Mouse (Mus musculus): ENCODE data around the gene Olfr466. TPM values are rescaled to one million over a fixed set of nuclear protein-coding genes. Genes with fewer than 3 reads are reported as not detected.

Gene Olfr466
- total and polyA plus RNA-seq, 3 experiments: not detected

GRCm38 (mm10) chr13:65175734-65176471 is 25.9 kb downstream of the Olfr466 start:
- Histone ChIP-seq H3K4me3 (ENCODE audit: control insufficient read depth in 1 of 2, insufficient read depth in 1 of 2, low read depth in 2 of 2, low read length in 2 of 2) (no peak overlapping the region), H3K27me3 (ENCODE audit: control insufficient read depth in 1 of 2, insufficient read depth in 2 of 2, low read length in 2 of 2) (no peaks in the 10 kb centered on the region), H3K36me3 (ENCODE audit: control insufficient read depth in 1 of 2, insufficient read depth in 2 of 2, low read length in 2 of 2) (no peaks in the 10 kb centered on the region), H3K27ac (ENCODE audit: control insufficient read depth, low read depth, low read length) (no peak overlapping the region), H3K9me3 (replicated peaks; ENCODE audit: insufficient read depth, low read length) (no peaks in the 10 kb centered on the region), H3K9ac (ENCODE audit: control insufficient read depth, low read depth, low read length, poor library complexity, severe bottlenecking) (no peak overlapping the region), H3K79me2 (ENCODE audit: control insufficient read depth, insufficient read depth, low read length, poor library complexity) (no peaks in the 10 kb centered on the region), H3K4me1 (ENCODE audit: control insufficient read depth in 1 of 2, insufficient read depth in 2 of 2, low read length in 2 of 2) (no peaks in the 10 kb centered on the region)
- DNase-seq (ENCODE audit: low read depth, low spot score): peak; percentile 73
- TF ChIP-seq CTCF (IDR thresholded peaks at IDR 0.05 in 2 of 3, conservative IDR thresholded peaks at IDR 0.05 in 1 of 3; ENCODE audit: control insufficient read depth in 1 of 3, insufficient read depth in 1 of 3, low read depth in 2 of 3, low read length in 3 of 3, poor library complexity in 1 of 3, severe bottlenecking in 1 of 3) (peak; percentile 68 to 87 (median 87)), USF1 (IDR thresholded peaks at IDR 0.05; ENCODE audit: low read depth, low read length) (no peak), RAD21 (IDR thresholded peaks at IDR 0.05; ENCODE audit: low read depth, low read length) (peak; percentile 69), SMC3 (IDR thresholded peaks at IDR 0.05; ENCODE audit: low read depth, low read length) (peak; percentile 93), ELF1 (IDR thresholded peaks at IDR 0.05; ENCODE audit: low read depth, low read length) (no peak), ZC3H11A (IDR thresholded peaks at IDR 0.05; ENCODE audit: low read depth, low read length) (peak; percentile 72)

- H3K27ac ChIP-seq (ENCODE audit: control insufficient read depth, low read depth, low read length): no peak overlapping the region
- H3K27me3 ChIP-seq (ENCODE audit: control insufficient read depth in 1 of 2, insufficient read depth in 2 of 2, low read length in 2 of 2): no peaks in the 10 kb centered on the region
- DNase-seq (ENCODE audit: low read depth, low spot score): no peak
- no peaks in the 10 kb centered on the region for H3K79me2 ChIP-seq (ENCODE audit: control insufficient read depth, insufficient read depth, low read length, poor library complexity)
- no peaks in the 10 kb centered on the region for H3K9me3 ChIP-seq (replicated peaks; ENCODE audit: insufficient read depth, low read length)
- no peaks in the 10 kb centered on the region for H3K36me3 ChIP-seq (ENCODE audit: control insufficient read depth in 1 of 2, insufficient read depth in 2 of 2, low read length in 2 of 2)
- H3K4me1 ChIP-seq (ENCODE audit: control insufficient read depth in 1 of 2, insufficient read depth in 2 of 2, low read length in 2 of 2): no peaks in the 10 kb centered on the region
- H3K4me3 ChIP-seq (ENCODE audit: control insufficient read depth in 1 of 2, insufficient read depth in 1 of 2, low read depth in 2 of 2, low read length in 2 of 2): no peak overlapping the region
- no peak for TF ChIP-seq NELFE (IDR thresholded peaks at IDR 0.05; ENCODE audit: low read depth, low read length)
- TF ChIP-seq RCOR1 (IDR thresholded peaks at IDR 0.05; ENCODE audit: low read depth, low read length): no peak
- no peak for TF ChIP-seq SMC3 (IDR thresholded peaks at IDR 0.05; ENCODE audit: low read depth, low read length)
- TF ChIP-seq CHD2 (IDR thresholded peaks at IDR 0.05; ENCODE audit: low read length): no peak
- TF ChIP-seq RAD21 (IDR thresholded peaks at IDR 0.05; ENCODE audit: low read depth, low read length): no peak
- no peak for TF ChIP-seq CTCF (IDR thresholded peaks at IDR 0.05 in 2 of 3, conservative IDR thresholded peaks at IDR 0.05 in 1 of 3; ENCODE audit: control insufficient read depth in 1 of 3, insufficient read depth in 1 of 3, low read depth in 2 of 3, low read length in 3 of 3, poor library complexity in 1 of 3, severe bottlenecking in 1 of 3)
- no peak for TF ChIP-seq EP300 (IDR thresholded peaks at IDR 0.05; ENCODE audit: low read depth in 1 of 2, low read length in 2 of 2)
- TF ChIP-seq MAX (IDR thresholded peaks at IDR 0.05; ENCODE audit: low read length): no peak
- no peak for TF ChIP-seq MYC (IDR thresholded peaks at IDR 0.05; ENCODE audit: low read depth, low read length)
- TF ChIP-seq ZNF384 (IDR thresholded peaks at IDR 0.05; ENCODE audit: low read depth, low read length): no peak
- TF ChIP-seq JUND (IDR thresholded peaks at IDR 0.05; ENCODE audit: low read depth, low read length): no peak
- no peak for TF ChIP-seq USF1 (IDR thresholded peaks at IDR 0.05; ENCODE audit: low read depth, low read length)
- no peak for TF ChIP-seq MAZ (IDR thresholded peaks at IDR 0.05; ENCODE audit: low read depth, low read length)
- no peak for TF ChIP-seq POLR2A (IDR thresholded peaks at IDR 0.05; ENCODE audit: control insufficient read depth in 1 of 2, insufficient read depth in 1 of 2, low read depth in 1 of 2, low read length in 2 of 2, poor library complexity in 1 of 2)
- no peak for TF ChIP-seq SIN3A (IDR thresholded peaks at IDR 0.05; ENCODE audit: low read length)
- no peak for TF ChIP-seq POLR2AphosphoS2 (IDR thresholded peaks at IDR 0.05; ENCODE audit: low read length)
- no peak for TF ChIP-seq ETS1 (IDR thresholded peaks at IDR 0.05; ENCODE audit: low read depth, low read length)
- TF ChIP-seq BHLHE40 (IDR thresholded peaks at IDR 0.05; ENCODE audit: borderline replicate concordance, low read depth, low read length): no peak
- no peak for TF ChIP-seq ZKSCAN1 (IDR thresholded peaks at IDR 0.05; ENCODE audit: low read depth, low read length)
- no peak for TF ChIP-seq ELF1 (IDR thresholded peaks at IDR 0.05; ENCODE audit: low read depth, low read length)
- H3K9ac ChIP-seq (ENCODE audit: control insufficient read depth, low read depth, low read length, poor library complexity, severe bottlenecking): no peak overlapping the region
These were observed 26.5 kb downstream of the Olfr466 start for GRCm38 (mm10) chr13:65176472-65177091.
